Mouse (Mus musculus) kidney, adult 11 months (tissue): ENCODE data around the gene Fbll1.
A peak's percentile ranks its signal among the peaks of the same experiment; 100 is the strongest.

Experiments
- DNase-seq: peaks from one replicate; pipeline ENCODE4 v3.0.0; 2022

The Fbll1 gene

DNA sequence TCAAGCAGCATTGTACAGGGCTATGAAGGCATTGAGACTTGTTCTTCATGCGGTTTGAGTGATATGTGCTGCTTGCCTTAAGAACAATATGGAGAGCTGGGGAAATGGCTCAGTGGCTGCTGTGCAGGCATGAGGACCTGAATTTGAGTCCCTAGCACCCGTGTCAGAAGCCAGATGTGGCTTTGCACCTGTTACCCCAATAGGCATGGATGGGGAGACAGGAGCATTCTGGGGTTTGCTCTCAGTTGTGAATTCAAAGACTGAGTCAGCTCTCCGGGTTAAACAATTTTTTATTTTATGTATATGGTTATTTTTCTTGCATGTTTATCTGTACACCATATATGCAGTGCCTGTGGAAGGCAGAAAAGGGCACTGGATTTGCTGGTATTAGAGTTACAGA, 16.2 kb downstream of the Fbll1 start:
- DNase-seq: no peak

DNA sequence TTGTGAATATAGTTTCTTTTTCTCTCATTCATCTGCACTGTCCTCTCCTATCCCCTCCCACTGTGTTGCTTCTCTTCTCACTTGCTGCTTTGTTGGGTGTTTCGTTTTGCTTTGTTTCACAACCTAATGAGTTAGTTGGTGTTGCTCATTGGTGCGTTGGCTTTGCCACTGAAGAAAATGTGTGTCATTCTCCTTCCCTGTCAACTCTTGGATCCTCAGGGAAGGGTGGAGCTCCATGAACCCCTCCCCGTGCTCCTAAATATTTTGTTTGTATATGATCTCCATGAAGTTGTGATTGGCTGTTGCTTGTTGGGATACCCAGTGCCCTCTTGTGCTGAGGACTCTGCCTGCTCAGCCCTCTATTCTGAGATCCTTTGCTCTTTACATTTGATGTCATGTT, 18.3 kb downstream of the Fbll1 start:
- DNase-seq: no peak

DNA sequence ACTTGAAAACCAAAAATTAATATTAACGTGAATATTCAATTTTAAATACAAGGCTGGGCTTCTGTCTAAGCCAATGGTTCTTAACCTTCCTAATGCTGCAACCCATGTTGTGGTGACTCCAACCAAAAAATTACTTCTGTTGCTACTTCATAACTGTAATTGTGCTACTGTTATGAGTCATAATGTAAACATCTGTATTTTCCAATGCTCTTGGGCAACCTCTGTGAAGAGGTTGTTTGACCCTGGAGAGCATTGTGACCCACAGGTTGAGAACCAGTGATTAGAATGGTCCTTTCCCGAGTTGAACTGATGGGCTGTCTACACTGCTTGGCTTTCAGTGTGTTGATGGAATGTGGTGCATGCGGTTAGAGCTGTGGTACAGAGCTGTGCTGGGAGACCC, 22.2 kb downstream of the Fbll1 start:
- no peak for DNase-seq

DNA sequence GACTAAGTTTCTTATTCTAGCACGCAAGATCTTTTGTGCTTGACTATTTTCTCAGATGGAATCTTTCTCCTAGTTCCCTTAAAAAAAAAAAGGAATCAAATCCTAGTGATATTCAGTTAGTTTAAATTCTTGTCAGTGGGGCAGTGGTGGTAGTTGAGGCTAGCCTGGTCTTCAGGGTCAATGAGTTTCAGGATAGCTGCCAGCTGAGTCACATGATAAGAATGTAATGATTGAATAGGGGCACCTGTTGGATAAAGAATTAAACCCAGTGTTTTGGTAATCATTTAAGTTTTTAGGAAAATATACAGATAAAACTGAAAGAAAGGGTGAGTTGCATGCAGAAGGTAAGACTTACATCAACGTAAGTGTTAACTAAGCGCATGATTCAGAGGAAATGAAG, 23.1 kb downstream of the Fbll1 start:
- no peak for DNase-seq

DNA sequence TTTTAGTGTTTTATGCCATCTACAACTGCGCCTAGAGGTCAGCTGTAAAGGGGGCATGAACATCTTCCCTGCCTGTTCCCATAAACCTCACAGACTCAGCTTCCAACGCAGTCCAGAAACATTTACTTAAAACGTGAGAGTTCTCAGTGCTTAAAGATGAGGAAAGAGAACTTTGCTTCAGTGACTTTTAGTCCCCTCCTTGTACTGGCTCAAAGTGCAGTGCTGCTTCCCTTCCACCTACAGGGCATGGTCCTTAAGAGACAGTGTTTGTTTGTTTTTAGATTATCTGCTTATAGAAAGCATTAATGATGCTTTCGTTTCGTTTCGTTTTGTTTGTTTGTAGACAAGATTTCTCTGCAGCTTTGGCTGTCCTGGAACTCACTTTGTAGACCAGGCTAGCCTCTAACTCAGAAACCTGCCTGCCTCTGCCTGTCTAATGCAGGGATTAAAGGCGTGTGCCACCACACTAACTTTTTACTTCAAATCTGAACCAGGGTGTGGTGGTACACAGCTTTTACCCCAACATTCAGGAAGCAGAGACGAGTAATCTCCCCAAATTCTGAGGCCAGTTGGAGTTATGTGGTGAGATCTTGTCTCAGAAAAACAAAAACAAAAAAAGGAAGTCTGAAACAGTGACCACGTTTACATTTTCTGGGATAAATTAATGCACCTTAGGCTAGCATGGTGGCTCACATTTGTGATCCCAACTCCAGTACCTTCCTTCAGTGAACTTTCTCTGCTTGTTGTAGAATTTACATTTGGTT, 27.8 kb downstream of the Fbll1 start:
- no peak for DNase-seq

DNA sequence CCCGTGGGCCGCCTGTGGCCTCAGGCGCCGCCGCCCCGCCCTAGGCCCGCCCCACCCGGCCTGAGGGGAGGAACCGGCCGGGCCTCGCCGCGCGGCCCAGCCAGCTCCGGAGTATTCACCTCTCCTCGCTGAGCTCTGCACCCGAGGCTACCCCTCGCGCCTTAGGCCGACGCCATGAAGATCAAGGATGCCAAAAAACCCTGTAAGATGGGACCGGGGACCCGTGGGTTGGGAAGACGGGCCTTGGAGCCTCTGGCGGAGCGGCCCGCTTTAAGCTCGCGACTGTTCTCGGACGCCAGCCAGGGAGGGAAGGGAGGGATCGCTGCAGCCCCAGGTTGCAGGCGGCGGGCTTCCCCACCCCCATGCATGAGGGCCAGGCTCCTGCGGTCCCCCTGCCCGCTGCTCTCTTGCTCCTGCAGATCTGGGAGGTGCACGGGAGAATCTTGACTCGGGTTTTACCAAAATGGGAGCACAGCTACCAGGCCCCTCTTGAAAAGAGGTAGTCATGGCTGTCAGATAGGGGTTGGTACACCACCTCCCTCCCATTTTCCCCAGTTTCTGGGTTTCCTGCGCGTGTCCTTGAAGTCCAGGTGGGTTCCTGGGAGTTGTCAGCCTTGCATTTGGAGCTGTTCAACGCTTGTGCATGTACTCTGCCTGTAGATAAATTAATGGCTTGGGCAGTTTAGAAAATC, 28.8 kb downstream of the Fbll1 start:
- DNase-seq: no peak

DNA sequence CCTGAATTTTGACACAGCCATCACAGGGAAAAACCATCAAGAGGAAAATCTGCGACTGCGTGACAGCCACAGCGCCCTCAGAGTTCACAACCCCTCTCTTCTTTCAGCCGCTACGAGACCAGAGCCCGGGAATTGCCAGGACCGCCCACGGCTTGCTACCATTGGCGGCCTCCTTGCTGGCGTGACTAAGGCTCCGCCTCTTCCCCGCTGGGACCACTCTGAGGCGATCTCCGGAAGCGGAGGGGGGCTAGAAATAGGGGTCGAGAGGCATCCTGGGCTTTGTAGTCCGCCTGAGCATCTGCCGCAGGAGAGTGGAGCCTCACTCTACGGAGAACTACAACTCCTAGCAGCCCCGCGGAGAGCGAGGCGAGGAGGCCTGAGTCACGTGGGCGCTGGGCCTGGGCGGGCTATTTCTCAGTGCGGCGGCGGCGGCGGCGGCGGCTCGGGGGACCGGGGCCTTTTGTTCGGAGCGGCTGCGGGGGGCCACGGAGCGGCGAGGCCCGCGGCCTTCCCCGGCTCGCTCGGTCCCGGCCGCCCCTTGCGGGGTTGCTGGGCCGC, 29.4 kb downstream of the Fbll1 start, which contains the start of gene Pank3:
Pank3 (plus strand) TSS at position 297 of the 558 bp plus-strand sequence.
- peak; percentile 99 for DNase-seq

DNA sequence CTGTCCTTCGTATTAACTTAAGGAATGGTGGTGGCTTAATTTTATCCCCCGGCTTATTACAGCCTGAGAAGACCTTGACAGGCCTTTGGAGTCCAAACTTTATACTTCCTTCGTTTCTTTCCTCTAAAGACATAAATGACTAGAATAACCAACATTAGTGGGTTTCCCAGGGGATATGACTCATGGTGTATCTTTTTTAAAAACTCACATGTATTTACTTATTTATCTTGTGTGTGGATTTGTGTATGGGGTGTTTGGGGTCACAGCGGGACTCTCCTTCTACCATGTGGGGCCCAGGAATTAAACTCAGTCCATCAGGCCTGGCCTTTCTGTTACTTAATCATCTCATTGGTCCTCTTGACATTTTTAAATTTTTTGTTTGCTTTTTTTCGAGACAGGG, 31.8 kb downstream of the Fbll1 start:
- DNase-seq: no peak

DNA sequence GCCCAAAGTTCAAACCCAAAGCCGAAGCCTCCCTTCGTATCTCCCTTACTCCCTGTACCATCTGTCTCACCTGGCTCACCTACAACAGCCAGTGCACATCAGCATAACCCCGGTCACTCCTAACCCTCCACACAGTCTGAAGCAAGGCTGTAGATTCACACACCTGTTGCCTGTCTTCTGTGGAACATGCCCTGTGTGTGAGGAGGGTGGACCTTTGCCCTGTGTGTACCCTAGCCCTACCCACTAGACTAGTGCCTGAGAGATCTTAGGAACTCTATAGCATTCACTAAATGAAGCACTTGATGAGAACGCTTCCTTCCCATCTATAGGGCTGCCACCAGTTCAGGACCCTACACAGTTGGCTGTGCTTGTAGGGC, 38.1 kb downstream of the Fbll1 start:
- no peak for DNase-seq

DNA sequence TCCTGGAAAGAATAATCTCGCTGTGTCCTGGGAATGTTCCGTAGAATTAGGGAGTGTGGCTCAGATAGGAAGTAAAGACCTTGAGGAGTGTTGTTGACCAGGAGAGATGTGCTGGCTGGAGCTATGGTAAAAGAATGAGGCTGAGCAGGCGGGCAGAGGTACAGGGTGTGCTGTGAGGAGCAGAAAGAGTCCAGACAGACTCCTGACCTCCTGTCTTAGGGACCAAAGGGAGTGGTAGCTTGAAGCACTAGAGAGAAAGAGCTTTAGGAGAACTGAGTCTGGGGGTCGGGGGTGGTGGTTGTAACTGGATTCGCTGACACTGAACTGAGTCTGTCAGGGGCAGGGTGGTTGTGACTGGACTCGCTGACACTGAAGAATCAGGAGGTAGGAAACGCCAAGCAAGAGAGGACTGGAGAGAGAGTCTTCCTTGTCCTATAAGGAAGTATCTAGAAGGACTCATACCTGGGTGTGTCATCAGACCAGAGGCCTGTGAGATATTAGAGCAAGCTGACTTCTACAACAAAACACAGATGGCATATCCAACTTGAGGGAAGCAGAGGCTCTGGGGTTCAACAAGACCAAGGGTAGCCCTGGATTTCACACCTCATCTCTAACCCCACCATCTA, 38.6 kb downstream of the Fbll1 start:
- DNase-seq: no peak

DNA sequence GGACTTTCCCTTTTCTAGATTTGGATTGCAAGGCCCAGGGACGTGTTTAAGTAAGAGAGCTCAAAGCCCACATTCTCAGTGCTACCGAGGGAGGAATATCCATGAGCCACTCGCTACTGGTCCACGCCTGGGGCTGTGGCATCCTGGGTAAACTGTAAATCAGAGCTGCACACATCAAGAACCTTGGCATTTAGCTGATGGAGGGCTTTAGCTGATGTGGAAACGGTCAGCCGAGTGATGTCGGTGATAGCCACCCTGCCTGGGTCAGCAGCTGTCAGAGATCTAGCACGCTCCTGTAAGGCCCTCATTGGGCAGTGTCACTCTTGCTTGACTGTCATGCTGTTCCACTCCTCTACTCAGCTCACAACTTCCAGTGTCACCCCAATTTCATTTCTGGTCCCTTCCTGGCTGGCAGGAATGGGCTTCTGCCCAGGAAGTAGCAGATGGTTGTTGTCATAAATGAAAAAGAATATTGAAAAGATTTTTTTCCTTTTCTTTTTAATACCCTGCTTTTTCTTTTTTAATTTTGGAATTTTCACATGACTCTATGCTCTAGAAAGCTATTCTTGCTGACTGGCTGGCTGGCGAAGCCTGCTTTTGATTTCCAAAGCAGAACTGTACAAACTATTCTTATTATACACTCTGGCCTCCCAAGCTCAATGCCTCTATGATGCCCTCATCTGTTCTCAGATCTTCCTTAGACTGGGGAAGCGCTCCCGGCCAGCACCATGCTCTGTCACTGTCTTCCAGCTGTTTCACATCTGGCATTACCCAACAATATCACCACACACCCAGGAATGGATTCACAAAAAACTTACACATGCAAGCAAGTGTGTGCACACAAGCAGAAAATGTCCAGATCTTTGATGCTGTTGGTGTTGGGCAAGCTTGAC, 42.0 kb downstream of the Fbll1 start:
- DNase-seq: no peak

DNA sequence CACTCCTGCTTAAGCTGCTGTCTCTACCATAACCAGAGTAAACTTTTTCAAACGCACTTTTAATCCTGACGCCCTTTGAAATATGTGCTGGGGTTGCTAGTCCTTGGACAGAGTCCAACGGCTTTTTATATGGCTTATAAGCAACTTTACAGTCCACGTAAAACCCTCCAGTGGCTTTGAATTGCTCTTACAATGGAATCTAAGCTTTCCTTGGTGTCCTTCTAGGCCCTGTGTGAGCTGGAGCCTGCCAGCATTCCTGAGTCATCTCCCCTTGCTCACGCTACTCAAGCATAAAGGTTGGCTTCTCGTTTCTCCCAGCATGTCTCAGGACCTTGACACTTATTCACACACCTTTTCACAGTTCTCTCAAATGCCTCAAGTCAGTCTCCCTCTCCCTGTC, 43.1 kb downstream of the Fbll1 start:
- DNase-seq: no peak

DNA sequence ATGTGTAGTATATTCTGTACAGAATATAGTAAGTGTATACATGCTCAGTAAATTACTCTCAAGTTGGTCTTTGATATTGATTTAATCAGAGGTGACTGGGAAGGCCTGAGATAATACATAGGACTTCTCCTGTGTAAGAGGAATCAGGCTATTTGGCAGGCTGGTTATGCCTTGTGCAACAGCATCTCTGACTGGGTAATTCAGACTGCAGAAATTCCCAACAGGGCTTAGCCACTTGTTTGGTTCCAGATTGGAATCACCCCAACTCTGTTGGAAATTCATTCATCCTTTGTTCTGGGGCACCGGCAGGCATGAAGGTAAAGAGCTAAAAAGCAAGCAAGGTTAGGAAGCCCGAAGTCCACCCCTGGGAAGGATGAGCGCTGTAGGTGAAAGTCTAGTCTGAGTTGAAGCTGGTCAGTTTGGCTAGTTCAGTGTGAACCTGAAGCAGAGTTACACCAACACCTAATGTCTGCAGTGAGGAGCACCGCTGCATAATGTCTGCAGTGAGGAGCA, 43.7 kb downstream of the Fbll1 start:
- DNase-seq: no peak

DNA sequence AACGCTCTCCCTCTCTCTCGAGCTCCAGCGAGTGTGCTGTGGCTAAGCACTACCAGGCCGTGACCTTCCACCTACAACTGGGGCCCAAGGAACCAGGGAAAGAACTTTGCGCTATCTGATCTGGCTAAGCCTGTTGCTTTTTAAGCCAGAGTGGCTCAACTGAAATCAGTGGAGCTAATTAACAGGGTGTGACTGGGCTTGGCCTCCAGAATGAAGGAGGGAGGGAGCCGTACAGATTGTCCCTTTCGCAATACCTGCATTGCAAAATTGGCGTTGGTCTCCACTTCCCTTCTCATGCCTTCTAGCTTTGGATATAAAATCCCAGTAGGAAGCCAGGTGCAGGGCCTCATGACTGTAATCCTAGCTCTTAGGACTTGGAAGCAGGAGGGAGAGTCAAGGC, 48.1 kb downstream of the Fbll1 start:
- DNase-seq: peak; percentile 79
